Mouse (Mus musculus): ENCODE results near the gene Slc25a19. TPM values are rescaled to one million over a fixed set of nuclear protein-coding genes. Genes with fewer than 3 reads are reported as not detected.

Slc25a19 gene
- total RNA-seq, 2 experiments from 2014 or later = 8.0 to 25.5 TPM

DNA sequence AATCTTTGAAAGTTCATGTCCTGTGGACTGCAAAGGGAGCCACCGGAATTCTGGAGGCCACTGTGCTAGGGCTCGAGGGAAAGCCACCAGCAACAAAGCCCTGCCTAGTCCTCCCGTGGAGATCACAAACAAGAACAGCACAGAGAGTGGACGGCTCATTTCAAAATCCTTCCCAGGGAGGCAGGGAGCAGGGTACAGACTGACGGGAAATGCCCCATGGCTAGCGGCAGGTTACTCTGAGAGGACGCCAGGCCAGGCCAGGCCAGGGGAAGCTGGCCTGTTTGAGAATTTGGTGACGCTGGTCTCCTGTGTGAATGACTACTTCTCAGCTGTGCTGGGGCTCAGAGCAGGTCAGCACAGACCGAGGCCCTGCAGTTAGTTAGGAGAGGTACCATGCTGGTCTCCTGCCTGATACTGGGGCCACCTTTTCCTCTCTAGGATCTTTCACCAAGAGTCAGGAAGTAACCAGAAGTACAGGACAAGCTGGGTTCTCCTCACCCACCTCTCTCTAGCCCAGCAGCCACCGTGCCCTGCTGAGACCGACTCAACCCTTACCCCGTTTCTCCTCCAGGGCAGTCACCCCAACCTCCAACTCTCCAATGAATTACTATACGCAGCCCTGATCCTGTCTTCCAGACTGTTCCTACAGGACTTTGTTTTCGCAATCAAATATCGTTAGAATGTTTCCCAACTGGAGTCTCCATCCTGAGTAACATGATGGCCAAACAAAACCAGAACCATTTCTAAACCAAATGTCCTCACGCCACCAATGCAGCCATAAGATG is 9.2 kb downstream of the Slc25a19 start:
- ATAC-seq (ENCODE audit: poor library complexity, severe bottlenecking) = no peak

DNA sequence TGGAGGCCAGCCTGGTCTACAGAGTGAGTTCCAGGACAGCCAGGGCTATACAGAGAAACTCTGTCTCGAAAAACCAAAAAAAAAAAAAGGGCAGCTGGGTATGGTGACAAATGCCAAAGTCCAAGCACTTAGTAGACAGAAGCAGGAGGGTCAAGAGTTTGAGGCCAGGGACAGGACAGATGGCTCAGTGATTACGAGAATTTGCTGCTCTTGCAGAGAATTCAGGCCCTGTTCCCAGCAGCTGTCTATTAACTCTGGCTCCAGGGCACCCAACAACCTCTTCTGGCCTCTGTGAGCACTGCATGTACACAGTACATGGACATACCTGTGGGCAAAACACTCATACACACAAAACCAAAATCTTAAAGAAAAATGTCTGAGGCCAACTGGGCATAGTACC is 10.1 kb downstream of the Slc25a19 start:
- no peak for ATAC-seq (ENCODE audit: poor library complexity, severe bottlenecking)

DNA sequence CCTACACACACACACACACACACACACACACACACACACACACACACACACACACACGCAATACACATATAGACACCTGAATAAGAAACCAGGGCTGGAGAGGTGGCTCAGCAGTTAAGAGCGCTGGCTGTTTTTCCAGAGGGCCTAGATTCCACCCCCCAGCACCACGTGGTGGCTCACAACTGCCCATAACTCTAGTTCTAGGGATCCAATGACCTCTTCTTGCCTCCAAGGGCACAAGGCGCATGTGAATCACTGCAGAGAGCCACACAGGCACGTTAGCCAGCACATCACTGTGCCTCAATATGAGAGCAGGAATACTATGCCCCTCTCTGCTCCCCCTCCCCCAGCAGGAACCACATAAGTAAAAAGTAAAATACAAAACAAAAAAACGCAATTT is 11.2 kb downstream of the Slc25a19 start:
- no peak for ATAC-seq (ENCODE audit: poor library complexity, severe bottlenecking)

DNA sequence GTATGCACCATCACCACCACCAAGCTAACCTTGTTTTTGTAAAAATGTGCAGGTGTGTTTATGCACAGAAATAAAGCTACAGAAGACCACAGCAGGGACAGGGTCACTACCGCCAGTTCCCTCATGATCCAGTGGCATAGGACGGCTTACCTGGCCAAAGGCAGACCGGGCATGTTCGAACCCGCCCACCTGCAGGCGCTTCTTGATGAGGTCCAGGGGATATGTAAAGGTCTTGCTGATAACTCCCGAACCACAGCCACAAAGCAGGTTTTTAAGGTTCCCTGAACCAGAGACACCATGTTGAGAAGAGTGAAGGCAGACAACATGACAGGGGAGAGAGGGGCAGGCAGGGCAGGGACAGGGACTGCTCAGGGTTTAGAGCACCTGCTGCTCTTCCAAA is 11.7 kb downstream of the Slc25a19 start:
- no peak for ATAC-seq (ENCODE audit: poor library complexity, severe bottlenecking)

DNA sequence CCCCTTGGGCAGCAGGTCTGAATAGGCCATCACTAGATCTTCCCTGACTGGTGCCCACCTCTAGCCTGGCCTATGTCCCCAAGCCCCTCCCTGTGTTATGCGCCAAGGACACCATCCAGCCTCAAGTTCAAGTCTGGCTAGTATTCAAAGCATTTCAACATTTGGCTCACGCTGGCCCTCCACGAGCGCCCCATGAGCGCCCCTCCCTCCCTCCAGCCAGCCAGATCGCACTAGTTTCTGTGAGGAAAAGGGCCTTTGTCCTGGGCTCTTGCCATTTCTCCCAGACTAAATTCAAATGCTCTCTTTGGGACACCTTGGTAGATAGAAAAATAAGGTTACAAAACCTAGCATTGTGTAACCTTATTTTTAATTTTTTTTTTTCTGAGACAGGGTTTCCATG is 12.2 kb downstream of the Slc25a19 start:
- ATAC-seq (ENCODE audit: poor library complexity, severe bottlenecking) = no peak

DNA sequence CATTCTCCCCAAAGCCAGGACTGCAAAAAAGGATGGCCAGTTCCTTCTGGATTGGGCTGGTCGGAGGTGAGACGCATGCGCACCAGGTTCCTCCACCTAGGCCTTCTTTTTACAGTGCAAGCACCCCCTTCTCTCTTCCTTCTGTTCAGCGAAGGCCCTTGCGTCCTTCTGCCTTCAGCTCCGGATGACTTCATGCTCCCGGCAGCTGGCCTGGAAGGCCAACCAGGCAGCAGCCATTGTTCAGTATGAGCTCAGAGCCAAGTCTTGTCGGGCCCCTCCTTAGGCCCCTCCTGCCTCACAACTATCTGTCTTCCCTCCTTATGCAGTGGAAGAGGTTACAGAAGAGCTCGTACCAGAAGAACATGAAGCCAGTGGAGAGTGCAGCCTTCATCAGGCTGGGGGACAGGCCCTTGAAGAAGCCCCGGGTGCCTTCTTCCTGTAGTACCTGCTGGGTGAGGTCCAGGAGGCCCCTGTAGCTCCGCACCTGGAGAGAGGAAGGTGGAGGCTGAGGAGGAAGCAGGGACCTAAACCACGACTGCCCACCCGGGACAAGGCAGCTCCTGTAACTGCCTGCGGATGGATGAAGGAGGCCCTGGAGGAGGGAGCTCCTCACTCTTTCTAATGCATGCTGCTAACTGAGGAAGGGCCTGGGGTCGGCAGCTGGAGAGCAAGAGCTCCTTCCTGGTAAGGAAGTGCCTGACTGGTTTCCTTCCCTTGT is 12.8 kb downstream of the Slc25a19 start:
- no peak for ATAC-seq (ENCODE audit: poor library complexity, severe bottlenecking)

DNA sequence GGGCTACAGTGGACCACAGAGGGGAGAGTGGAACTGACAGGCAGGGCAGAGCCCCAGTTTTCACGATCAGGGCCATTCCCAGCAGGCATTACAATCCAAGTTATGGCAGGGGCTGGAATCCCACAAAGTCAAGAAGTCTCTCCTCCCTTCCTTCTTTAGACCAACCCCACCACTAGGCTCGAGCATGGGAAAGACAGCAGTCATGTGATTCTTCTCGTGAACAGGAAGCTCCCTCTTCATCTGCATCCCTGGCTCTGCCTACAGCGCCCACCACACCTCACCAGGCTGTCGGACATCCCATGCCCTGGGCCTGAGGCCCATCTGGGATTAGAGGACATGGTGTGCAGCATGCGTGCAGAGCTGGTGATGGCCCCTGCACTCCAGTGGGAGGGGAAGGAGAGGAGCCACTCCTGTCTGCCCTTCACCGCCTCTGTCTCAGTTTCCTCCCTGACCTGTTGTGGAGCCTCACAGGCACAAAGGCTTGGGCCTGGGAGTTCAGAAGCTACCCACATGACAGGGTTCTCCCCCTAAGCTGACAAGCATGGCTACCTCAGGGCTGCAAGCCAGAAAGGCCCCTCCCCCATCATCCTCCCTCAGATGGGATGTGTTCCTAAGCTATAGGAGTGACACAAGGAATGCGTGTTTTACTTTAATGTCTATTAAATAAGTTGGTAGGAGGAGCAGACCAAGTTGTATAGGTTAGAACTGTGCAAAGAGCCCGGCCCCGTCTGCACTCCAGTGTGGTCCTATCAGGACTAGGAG is 13.6 kb downstream of the Slc25a19 start:
- no peak for ATAC-seq (ENCODE audit: poor library complexity, severe bottlenecking)

DNA sequence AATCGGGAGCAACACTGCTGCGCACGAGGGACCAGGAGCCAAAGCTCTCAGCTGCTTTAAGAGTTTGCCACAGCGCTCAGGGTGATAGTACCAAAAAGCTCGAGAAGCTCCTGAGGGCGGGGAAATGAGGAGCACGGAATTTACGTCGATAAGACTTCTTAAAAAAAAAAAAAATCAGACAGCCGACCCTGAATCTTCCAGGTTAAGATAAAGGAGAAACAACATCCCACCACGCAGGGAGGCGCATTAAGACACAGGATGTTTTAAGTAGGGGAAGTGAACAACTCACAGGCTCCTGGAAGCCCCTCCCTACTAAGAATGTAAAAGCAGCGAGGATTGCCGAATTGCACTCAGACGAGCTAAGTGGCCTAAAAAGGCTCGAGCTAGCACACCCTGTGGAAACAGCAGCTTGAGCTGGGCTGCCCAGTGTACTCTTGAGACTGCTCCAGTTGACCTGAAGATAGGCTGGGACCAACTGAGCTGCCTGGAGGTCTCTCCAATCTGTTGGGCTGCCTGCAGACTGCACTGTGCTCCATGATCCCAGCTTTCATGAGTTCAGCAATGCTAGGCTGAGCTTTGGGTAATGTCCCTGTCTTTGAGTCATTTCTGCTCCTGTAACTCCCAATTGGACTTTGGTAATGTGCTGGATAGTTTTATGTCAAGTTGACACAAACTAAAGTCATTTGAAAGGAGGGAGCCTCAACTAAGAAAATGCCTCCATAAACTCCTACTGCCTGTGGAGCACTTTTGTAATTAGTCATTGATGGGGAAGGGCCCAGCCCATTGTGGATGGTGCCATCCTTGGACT is 14.8 kb downstream of the Slc25a19 start:
- ATAC-seq (ENCODE audit: poor library complexity, severe bottlenecking) = peak; percentile 54

DNA sequence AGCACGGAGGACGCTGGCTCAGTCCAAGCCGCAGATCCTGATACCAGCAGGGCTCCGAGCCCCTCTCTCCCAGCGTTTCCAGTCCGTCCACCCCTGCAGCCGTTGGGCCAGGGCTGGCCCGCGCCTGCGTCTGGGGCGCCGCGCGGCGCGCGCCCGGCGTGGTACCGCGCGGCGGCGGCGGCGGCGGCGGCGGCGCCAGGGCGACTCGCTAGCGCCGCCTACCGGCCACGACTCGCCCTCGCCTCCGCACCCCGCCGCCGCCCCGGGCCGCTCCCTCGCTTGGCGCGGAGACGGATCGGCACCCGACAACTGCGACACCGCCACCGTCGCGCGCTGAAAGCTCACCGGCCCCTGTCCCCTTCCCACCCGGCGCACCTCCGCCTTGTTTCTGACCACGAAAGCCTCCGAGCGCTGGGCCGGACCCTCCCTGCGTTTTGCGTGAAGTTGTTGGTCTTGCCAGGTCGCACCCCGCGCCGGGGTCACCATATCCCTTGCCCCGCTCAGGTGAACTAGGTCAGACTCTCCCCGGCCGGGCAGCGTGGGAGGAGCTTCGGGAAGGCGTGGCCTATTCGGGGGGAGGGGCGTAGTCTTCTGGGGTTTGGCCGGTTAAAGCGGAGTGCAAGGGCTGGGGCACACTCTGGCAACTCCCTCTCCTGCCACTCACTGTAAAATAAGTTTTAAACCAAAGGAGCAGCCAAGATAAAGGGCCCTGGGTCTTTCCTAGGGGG is 15.5 kb downstream of the Slc25a19 start, which contains the start of gene Mif4gd:
Gene Mif4gd (minus strand): TSS at position 560 of the 728 bp plus-strand sequence.
- peak; percentile 93 for ATAC-seq (ENCODE audit: poor library complexity, severe bottlenecking)

DNA sequence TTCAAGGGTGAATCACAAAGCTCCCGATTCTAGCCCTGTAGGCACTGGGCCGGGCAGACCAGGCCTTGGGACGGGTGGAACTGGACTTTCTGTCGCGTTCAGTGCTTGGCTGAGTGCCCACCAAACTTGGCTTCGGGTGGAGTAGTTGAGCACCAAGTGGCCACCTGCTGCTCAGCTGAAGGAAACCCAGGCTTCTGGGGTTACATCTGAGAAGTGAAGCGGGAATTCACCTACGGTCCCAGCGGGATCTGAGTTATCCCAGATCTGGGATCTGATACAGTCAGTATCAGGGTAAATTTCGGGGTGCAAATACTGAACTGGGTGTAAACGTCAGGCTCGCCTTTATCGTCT is 16.1 kb downstream of the Slc25a19 start:
- no peak for ATAC-seq (ENCODE audit: poor library complexity, severe bottlenecking)

DNA sequence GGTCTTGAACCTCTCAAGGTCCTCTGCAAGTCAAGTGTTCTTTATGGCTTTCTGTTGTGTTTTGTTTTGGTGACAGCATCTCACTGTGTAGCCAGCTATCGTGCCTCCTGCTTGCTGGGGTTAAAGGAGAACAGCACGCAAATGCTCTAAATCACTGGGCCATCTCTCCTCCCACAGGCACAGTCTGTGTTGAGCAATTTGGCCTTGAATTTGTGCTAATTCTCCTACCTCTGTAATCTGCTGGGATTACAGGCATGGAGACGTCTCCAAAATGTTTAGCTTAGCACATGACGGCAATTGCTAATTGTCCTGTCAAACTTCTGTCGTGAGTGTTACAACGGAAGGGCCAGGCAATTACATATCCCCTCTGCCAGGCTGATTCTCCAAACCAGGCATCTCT is 16.9 kb downstream of the Slc25a19 start:
- ATAC-seq (ENCODE audit: poor library complexity, severe bottlenecking) = no peak

DNA sequence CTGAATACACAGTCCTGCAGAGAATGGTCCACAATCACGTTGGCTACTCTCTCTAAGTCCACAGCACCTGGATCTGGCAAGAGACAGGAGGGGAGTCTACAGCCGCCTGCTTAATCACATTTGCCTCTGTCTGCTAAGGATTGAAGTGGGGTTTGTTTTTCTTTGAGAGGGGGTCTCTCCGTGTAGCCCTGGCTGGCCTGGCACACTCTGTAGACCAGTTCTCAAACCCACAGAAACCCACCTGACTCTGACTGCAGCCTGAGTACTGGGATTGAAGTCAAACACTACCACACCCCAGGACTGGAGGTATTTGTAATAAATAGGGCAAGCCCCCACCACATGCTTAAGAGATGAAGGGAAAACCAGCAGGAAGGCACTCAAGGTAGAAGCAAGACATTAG is 18.5 kb downstream of the Slc25a19 start:
- ATAC-seq (ENCODE audit: poor library complexity, severe bottlenecking) = no peak

DNA sequence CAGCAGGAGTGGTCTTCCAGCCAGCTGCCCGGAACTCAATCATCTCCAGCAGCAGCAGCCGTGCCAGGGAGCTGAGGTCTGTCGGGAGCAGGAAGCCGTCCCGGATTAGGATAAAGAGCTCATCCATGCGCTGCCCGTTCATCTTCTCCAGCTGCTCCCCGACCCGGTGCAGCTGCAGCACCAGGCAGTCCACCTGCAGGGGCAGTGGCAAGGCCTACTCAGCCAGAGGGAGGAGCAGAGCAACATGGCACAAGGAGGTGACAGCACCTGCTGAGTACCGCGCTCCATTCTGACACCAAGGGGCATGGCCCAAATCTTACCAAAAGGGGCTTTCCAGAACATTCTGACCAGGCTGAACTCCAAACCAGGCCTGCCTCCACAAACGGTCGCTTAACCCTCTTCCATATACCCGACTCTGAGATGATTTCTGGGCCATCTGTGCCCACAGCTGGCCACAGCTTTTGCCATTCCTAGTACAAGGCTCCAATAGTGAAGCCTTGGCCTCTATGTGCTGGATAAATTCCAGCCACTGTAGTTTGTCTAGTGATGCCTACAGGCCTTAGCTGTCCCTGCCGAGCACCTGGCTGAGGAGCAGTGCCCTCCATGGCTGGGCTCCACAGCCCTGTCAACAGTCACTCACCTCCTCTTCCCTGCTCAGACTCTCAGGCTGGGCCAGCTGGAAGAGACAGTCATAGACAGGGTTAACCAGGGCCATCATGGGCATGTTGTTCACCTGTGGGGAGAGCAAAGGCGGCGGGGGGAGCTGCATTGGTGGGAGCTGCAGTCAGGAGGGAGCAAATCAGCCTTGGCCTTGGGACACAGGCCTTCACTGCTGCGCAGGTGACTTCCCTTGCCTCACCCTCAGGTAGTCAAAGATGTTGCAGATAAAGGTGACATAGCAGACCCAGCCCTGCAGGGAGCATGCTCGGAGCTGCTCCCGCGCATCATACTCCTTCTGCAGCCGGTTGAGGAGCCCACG is 19.4 kb downstream of the Slc25a19 start:
- no peak for ATAC-seq (ENCODE audit: poor library complexity, severe bottlenecking)

DNA sequence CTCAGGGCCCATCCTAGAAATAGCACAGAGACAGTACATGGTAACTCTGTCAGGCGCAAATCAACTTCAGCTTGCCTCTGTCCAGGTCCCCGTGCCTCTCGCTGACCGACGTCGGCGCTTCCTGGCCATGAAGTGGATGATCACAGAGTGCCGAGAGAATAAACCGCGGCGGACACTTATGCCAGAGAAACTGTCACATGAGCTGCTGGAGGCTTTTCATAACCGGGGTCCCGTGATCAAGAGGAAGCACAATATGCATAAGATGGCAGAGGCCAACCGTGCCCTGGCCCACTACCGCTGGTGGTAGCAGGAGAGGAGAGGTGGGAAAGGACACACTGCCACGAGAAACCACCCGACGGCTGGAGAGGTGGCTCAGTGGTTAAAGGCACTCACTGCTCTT is 21.4 kb downstream of the Slc25a19 start:
- ATAC-seq (ENCODE audit: poor library complexity, severe bottlenecking) = no peak

DNA sequence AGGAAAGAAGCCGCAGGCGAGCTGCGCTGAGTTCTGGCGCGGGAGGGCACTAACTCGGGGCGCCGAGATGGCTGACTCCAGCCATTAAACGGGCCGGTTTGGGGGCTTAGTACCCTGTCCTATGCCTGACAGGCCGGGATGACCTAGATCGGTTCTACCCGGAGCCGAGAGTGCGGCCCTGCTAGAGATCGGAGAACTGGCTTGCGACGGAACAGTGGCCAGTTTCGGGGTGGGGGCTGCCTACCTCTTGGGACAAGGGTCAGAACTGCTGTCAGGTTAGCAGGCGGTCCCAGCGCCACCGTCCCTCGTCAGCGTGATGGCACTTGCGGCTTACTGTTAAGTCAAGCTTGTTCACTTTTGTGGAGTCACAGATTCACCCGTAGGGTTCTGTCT is 23.8 kb downstream of the Slc25a19 start:
- no peak; the same call in 1 of the 2 replicates for ATAC-seq (ENCODE audit: poor library complexity, severe bottlenecking)

DNA sequence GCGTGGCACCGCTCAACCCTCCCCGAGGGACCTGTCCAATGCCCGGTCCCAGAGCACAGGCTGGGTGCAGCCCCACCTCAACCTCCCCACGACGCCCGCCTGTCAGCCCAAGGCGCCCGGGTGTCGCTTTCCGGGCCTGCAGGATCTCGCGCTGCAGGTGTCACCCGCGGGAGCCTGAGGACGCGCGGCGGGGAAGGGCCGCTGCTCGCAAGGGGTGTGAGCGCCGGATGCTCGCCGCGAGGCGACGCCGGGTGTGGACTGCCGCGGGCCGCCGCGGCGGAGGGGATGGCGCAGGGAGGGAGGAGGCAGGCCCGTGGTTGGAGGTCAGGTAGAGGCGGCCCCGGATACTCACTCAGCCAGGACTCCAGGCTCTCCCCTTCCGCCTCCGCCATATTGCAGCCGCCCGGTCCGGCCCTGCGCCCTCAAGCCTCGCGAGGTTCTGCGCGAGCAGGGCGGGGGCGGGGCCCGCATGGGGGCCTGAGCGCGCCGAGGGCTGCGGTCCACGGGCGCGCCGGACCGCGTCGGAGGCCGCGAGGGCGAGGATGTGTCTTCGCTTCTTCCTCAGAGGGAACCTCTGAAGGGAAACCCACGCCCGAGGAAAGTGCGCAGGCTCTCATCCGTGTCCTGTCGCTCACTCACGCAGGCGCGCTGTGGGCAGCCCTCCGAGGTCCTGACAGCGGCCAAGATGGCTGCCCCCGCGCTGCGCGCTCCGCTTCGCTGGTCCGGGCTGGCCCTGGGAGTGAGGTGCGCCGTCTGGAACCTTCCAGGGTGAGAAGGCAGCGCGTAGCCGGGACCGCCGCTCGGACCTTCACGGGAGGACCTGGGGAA is 24.4 kb downstream of the Slc25a19 start, which contains the start of the genes Mrps7 and Gga3:
Gene Mrps7 (plus strand): TSS at position 450 of the 828 bp plus-strand sequence.
Gene Gga3 (minus strand): TSS at position 576 of the 828 bp plus-strand sequence.
- peak; percentile 91 for ATAC-seq (ENCODE audit: poor library complexity, severe bottlenecking)

DNA sequence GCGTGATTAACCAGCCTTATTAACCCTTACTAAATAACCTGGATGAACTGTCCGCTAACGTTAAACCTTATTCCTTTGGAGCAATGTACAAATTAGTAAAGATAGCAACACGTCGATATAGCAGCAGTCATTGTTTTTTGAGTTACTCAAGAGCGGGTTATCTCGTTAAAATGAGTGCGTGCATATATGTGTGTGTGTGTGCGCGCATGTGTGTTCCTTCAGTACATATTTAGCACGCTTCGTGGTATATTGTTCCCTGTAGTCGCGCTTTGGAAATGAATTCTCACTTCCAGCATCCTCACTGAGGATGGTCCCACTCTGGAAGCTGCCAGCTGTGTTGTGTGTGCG is 25.0 kb downstream of the Slc25a19 start:
- no peak for ATAC-seq (ENCODE audit: poor library complexity, severe bottlenecking)

DNA sequence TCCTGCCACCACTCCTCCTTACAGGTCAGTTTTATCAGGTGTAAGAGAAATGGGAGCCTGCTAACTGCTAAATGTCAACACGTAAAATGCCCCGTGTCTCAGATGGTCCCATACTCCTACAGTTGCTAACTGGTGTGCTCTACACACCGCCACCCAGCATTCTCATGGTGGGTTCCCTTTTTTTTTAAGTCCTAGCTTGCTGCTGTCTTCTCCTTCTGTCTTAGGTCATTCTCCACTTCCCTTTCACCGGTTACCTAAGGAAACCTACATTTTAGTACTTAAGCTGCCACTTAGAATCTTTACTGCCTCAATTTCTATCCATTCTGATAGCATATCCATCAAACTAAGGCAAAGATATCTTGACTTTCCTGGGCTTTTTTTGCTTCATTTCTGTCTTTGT is 26.9 kb downstream of the Slc25a19 start:
- ATAC-seq (ENCODE audit: poor library complexity, severe bottlenecking) = peak; percentile 32
